Mouse (Mus musculus) spleen, adult 2 months (tissue): Measurements from ENCODE around the gene Pigyl. TPM values are rescaled to one million over a fixed set of nuclear protein-coding genes. Genes with fewer than 3 reads are reported as not detected.
"Not testable (repeated sequence)": the region's sequence is repeated elsewhere in the genome, so short reads cannot be mapped to it uniquely, and the experiment has no call there.

Source experiments
- DNase-seq, 2 experiments: peaks; one replicate each; pipeline versions ENCODE4 v3.0.0 to v3.0.0-alpha.2; 2012 to 2021; ENCODE audit warnings: low spot score in 2 of 2, low read depth in 1 of 2
- H3K27ac ChIP-seq: fragments of 200-500 bp; 2 replicates; pipeline ENCODE4 v1.5.1; 2012; ENCODE audit warnings: low read length, inconsistent platforms; ENCODE audit not compliant: insufficient read depth
- H3K27me3 ChIP-seq: fragments of 200-500 bp; 2 replicates; pipeline ENCODE4 v1.6.1; 2012; ENCODE audit warnings: mild to moderate bottlenecking, moderate library complexity, low read length, inconsistent platforms; ENCODE audit not compliant: control insufficient read depth, insufficient read depth
- H3K36me3 ChIP-seq: fragments of 200-500 bp; 2 replicates; pipeline ENCODE4 v1.6.1; 2012; ENCODE audit warnings: mild to moderate bottlenecking, low read length, inconsistent platforms; ENCODE audit not compliant: control insufficient read depth, insufficient read depth
- H3K4me1 ChIP-seq: fragments of 200-500 bp; 2 replicates; pipeline ENCODE4 v1.6.1; 2011; ENCODE audit warnings: inconsistent platforms; ENCODE audit not compliant: control insufficient read depth, insufficient read depth, insufficient read length
- H3K4me3 ChIP-seq: fragments of 200-500 bp; 2 replicates; pipeline ENCODE4 v1.5.1; 2011; ENCODE audit warnings: mild to moderate bottlenecking, inconsistent platforms; ENCODE audit not compliant: insufficient read depth, insufficient read length; ENCODE audit errors: extremely low read depth
- CTCF ChIP-seq: fragments of 200-500 bp; IDR thresholded peaks from 2 replicates; pipeline ENCODE4 v1.5.1; 2011; ENCODE audit warnings: mild to moderate bottlenecking, inconsistent platforms; ENCODE audit not compliant: insufficient read depth, insufficient read length, insufficient replicate concordance; ENCODE audit errors: extremely low read depth
- POLR2A ChIP-seq: fragments of 200-500 bp; IDR thresholded peaks from 2 replicates; pipeline ENCODE4 v1.6.1; 2011; ENCODE audit warnings: low read depth, low read length, inconsistent platforms
- WGBS: fragments of 180-500 bp; shearing (Covaris S2); methylation state at CpG from one replicate; pipeline ENCODE4 v1.1.7; 2018; 5-methylcytosine and 5-hydroxymethylcytosine counted together
- polyA plus RNA-seq: library from polyadenylated mRNA; depleted of rRNA; stranded (reverse); fragments of >200 nt; gene quantifications from 2 replicates; pipeline ENCODE4 v1.2.3, GENCODE M21; 2012

The Pigyl gene
- polyA plus RNA-seq, 1 experiment, result 23.6 TPM

DNA sequence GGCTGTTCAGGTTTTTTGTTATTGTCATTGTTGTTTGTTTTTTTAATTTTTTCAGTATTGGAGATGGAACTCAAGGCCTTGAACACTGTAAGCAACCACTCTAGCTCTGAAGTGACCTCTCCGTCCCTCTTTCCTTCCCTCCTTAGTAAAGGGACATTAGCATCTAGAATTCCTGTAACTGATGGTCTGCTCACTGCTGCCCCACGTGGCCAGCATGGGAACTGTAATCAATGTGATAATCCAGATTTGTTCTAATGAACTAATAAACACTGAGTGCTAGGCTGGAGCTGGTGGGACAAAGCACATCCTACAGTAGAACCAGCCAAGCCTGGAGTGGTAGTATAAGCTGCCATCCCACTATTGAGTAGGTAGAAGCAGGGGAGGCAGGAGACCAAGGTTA lies 18.2 kb upstream of the Pigyl start:
- TF ChIP-seq CTCF (peak; percentile 52; the same call in 1 of the 2 replicates), POLR2A (no peak)
- Histone ChIP-seq H3K4me1 (peaks cover 12% of the 10 kb centered on the region; the same call in 1 of the 2 replicates), H3K36me3 (no peaks in the 10 kb centered on the region), H3K4me3 (no peak overlapping the region), H3K27me3 (no peaks in the 10 kb centered on the region), H3K27ac (no peak overlapping the region)
- 35% methylated on average over 2 of the region's 2 CpGs for WGBS
- DNase-seq, result no peak

DNA sequence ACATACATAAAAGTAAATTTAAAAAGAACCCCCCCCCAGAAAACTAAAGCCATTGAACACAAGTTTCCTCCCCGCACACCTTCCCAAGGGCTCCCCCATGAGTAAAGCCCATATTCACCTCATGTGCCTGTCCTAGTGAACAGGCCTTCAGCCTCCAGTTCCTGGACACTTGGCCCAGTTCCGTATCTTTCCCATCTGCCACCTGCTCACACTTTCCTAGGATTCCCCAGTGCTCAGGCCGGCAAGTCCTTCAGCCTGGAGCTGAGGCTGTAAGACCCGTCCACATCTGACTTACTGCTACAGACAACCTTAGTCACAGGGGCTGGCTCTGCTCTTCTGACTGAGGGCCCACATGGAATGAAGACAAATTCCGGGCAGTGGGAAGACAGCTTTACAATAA lies 16.9 kb upstream of the Pigyl start:
- no peak for TF ChIP-seq CTCF
- no peak for TF ChIP-seq POLR2A
- DNase-seq, result no peak
- Histone ChIP-seq H3K4me3 (no peak overlapping the region), H3K4me1 (peaks cover 4% of the 10 kb centered on the region; the same call in 1 of the 2 replicates), H3K27me3 (no peaks in the 10 kb centered on the region), H3K36me3 (no peaks in the 10 kb centered on the region), H3K27ac (no peak overlapping the region)
- 96% methylated on average over 5 of the region's 5 CpGs for WGBS

DNA sequence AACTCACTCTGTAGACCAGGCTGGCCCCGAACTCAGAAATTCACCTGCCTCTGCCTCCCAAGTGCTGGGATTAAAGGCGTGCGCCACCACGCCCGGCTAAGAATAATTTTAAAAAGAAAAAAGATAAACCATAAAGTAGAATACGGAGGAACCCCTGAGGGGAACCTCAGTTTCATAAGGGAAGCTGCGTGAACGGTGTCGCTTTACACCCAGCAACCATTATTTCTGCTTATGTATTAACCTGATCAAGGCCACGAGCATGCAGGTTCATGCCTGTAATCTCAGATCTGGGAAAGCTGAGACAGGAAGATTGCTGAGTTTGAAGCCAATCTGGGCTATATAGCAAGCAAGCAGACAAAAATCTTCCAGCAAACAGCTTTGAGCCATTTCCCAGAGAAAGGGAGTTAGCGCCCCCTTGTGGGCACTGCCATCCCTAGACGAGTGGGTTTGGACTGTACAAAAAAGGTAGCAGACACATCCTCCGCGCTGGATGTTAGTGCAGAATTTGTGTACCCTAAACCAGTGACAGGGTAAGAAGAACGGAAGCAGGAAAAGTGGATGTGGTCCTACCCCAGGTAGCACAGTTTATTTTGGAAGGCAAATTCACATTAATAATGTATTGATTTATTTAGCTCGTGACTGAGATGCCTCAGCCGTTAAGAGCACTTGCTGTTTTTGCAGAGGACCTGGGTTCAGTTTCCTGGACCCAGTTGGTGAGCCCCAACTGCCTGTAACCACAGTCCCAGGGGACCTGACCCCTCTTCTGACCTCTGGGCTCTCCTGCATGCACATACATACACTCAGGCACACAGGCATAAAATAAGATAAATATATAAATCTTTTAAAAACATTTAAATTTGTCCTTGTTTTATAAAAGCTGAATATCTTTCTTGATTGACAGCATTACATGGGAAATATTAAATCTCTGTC lies 13.3 kb upstream of the Pigyl start:
- 20% methylated on average over 17 of the region's 17 CpGs for WGBS

DNA sequence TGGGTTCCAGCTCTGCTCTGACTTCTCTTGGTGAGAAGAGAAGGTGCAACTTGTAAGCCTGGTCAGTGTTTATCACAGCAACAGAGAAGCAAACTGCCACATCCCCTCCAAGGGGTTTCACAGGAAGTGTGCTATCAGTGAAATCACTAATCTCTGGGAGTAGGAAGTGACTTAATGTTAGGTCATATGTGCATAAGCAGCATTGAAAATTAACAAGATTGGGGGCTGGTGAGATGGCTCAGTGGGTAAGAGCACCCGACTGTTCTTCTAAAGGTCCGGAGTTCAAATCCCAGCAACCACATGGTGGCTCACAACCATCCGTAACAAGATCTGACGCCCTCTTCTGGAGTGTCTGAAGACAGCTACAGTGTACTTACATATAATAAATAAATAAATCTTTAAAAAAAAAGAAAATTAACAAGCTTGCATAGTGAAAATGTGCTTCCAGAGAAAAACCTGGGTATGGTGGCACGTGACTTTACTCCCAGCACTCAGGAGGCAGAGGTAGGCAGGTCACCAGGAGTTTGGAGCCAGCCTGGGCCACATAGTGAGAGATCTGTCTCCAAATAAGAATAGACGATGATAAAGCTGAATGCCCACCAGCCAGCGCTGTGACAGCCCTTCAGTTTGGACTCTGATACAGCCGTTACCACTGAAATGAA lies 12.2 kb upstream of the Pigyl start:
- TF ChIP-seq CTCF (no peak), POLR2A (no peak)
- H3K4me3 ChIP-seq, result no peak overlapping the region
- peak overlapping the region; percentile 33 for H3K27ac ChIP-seq
- no peaks in the 10 kb centered on the region for H3K36me3 ChIP-seq
- H3K4me1 ChIP-seq, result no peaks in the 10 kb centered on the region; the same call in 1 of the 2 replicates
- DNase-seq, result no peak
- 66% methylated on average over 8 of the region's 8 CpGs for WGBS
- no peaks in the 10 kb centered on the region for H3K27me3 ChIP-seq

More for the DNA sequence above, 13.3 kb upstream of the Pigyl start:
- H3K36me3 ChIP-seq, result no peaks in the 10 kb centered on the region
- DNase-seq, result peak; percentile 78 to 86
- H3K4me3 ChIP-seq, result no peak overlapping the region
- H3K27ac ChIP-seq, result peak overlapping the region; percentile 74; the same call in 1 of the 2 replicates
- H3K4me1 ChIP-seq, result no peaks in the 10 kb centered on the region; the same call in 1 of the 2 replicates
- TF ChIP-seq CTCF (peak; percentile 81; the same call in 1 of the 2 replicates), POLR2A (no peak)
- H3K27me3 ChIP-seq, result no peaks in the 10 kb centered on the region

DNA sequence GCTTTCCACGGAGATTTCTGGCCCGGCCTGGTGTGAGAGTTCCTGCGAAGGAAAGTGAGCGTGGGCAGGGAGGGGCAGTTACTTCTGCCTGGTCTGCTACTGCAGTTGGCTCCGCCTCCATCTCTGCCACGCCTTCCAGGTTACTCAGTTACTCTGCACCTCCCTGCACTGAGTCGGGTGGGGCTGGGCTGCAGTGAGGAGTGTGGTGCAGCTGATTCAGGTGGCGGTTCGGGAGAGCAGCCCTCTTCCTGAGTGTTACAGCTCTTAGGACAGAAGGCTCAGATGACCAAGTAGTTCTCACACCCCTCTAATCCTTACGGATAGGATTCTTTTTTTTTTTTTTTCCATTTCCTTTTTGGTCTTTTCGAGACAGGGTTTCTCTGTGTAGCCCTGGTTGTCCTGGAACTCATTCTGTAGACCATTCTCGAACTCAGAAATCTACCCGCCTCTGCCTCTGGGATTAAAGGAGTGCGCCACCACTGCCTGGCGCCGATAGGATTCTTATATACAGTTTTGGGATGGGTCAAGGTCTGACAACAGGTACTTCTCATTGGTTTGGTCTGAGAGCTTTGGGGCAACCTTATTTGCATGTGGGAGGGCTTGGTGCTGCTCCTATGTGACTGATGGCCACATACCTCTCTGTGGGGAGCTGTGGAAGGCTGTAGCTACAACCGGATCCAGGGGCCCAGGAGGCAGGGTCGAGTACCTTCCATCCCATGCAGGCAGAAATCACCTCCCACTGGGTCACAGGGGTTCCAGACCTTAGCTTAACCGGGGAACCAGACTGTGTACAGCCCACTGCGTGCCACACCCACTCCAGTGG lies 7.0 kb upstream of the Pigyl start:
- no peaks in the 10 kb centered on the region for H3K4me1 ChIP-seq
- no peak for DNase-seq
- 78% methylated on average over 20 of the region's 20 CpGs for WGBS
- H3K27ac ChIP-seq, result no peak overlapping the region
- H3K36me3 ChIP-seq, result no peaks in the 10 kb centered on the region
- H3K27me3 ChIP-seq, result no peaks in the 10 kb centered on the region
- TF ChIP-seq CTCF (no peak), POLR2A (no peak)
- H3K4me3 ChIP-seq, result no peak overlapping the region

DNA sequence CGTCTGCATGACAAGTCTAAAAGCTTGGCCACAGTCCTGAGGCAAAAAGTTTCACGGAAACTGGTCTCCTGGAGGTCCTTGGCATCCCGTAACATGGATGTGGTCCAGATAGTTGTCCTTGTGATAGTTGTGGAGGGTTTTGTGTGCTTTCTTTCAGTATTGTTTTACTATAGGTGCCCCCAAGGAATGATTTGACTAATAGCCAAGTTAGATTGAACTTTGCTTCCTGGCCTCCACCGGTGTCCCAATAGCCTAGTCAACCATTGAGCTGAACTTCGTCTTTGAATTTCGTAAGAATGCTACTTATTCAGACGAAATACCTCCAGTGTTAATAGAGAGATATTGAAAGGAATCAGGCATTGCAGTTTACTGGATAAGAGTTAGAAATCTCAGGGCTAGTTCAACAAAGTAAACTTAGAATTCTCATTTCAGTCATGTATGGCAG lies 6.4 kb upstream of the Pigyl start:
- not testable (repeated sequence) for H3K36me3 ChIP-seq, H3K4me1 ChIP-seq, H3K4me3 ChIP-seq, DNase-seq, H3K27me3 ChIP-seq, H3K27ac ChIP-seq
- WGBS, result 89% methylated on average over 7 of the region's 7 CpGs
